8 mouse cellular contexts compared by ENCODE assay signal in the genomic region with DNA sequence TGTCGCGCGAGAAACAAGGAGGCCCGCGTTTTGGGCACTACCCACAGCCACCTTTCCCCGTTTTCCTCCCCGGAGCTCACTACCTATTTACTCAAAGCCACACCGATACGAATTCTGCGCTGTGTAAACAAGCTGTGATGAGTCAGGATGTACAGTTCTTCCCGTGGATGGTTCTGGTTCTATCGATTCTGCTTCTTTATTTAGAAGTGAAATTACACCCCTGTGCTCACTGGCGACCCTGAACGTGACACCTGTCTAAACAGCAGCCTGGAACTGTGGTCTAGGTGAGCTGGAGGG. TPM values are rescaled to one million over a fixed set of nuclear protein-coding genes. Genes with fewer than 3 reads are reported as not detected.
A peak's percentile ranks its signal among the peaks of the same experiment; 100 is the strongest.
DNase-seq lines count a peak whose midpoint lies in the region; ATAC-seq lines count a peak whose summit lies in the region.

No protein-coding gene starts in this region.

- WGBS in heart, embryonic 10.5 days: 2% methylated on average over 14 of the region's 14 CpGs
- WGBS in limb, embryonic 15.5 days: 1% methylated on average over 14 of the region's 14 CpGs

- H3K27ac ChIP-seq in heart, embryonic 10.5 days: peak overlapping the region; percentile 96
- H3K27ac ChIP-seq in limb, embryonic 15.5 days: peak overlapping the region; percentile 91

- peaks cover 15% of the 10 kb centered on the region; the same call in 1 of the 2 replicates for H3K27me3 ChIP-seq in heart, embryonic 10.5 days (ENCODE audit: insufficient read depth, poor library complexity, severe bottlenecking)
- no peaks in the 10 kb centered on the region for H3K27me3 ChIP-seq in limb, embryonic 15.5 days

- H3K36me3 ChIP-seq in heart, embryonic 10.5 days: no peaks in the 10 kb centered on the region
- no peaks in the 10 kb centered on the region for H3K36me3 ChIP-seq in limb, embryonic 15.5 days

- peak overlapping the region; percentile 89 for H3K4me3 ChIP-seq in heart, embryonic 10.5 days
- peak overlapping the region; percentile 78 for H3K4me3 ChIP-seq in limb, embryonic 15.5 days

- ATAC-seq in limb, embryonic 15.5 days (ENCODE audit: insufficient number of reproducible peaks, low FRiP score, low TSS enrichment, low read depth): no peak
- no peak for ATAC-seq in megakaryocyte-erythroid progenitor cell, adult 5-6 weeks (replicated peaks; ENCODE audit: low FRiP score, low TSS enrichment, poor library complexity, severe bottlenecking)

- no peak for DNase-seq in heart, embryonic 10.5 days (ENCODE audit: low spot score)
- no peak for DNase-seq in heart, adult 11 months
- DNase-seq in urinary bladder, postnatal 36 days (ENCODE audit: low spot score in 2 of 2): peak; percentile 48 to 49
- no peak for DNase-seq in urinary bladder, postnatal 10 days (ENCODE audit: low spot score)
- DNase-seq in spleen, postnatal 4 days (ENCODE audit: low spot score in 2 of 2): no peak
- DNase-seq in T-cell, adult 2 months (ENCODE audit: low spot score): no peak

- no peaks in the 10 kb centered on the region for H3K9me3 ChIP-seq in heart, embryonic 10.5 days
- H3K9me3 ChIP-seq in limb, embryonic 15.5 days: no peaks in the 10 kb centered on the region

- peaks cover 6% of the 10 kb centered on the region for H3K4me1 ChIP-seq in heart, embryonic 10.5 days
- H3K4me1 ChIP-seq in limb, embryonic 15.5 days: peaks cover 14% of the 10 kb centered on the region

- peak overlapping the region; percentile 92 for H3K9ac ChIP-seq in limb, embryonic 15.5 days

- H3K4me2 ChIP-seq in limb, embryonic 15.5 days: peak overlapping the region; percentile 80

RNA-seq across cellular contexts. Expression of a gene that starts 0.7 kb away (rescaled TPM):
- polyA plus RNA-seq in heart, embryonic 10.5 days (2016; fragmentation: Nextera tagmentation; extraction: Ambion mirVana): 14.3 and 14.9 TPM in 2 replicates
- polyA plus RNA-seq in limb, embryonic 15.5 days (2015; fragmentation: Nextera tagmentation; extraction: Ambion mirVana): 48.3 and 49.5 TPM in 2 replicates
- 1.9 and 3.5 TPM in 2 replicates for total RNA-seq in megakaryocyte-erythroid progenitor cell, adult 5-6 weeks (2014; fragmentation: Nextera tagmentation)
- 0.33 and 2.4 TPM in 2 replicates for total RNA-seq in megakaryocyte-erythroid progenitor cell, adult 5-6 weeks (2017)

RNA-seq across cellular contexts. Expression of a gene that starts 15.1 kb away (rescaled TPM):
- polyA plus RNA-seq in heart, embryonic 10.5 days (2016; fragmentation: Nextera tagmentation; extraction: Ambion mirVana): 6.0 and 8.9 TPM in 2 replicates
- polyA plus RNA-seq in limb, embryonic 15.5 days (2015; fragmentation: Nextera tagmentation; extraction: Ambion mirVana): 21.8 and 27.4 TPM in 2 replicates
- total RNA-seq in megakaryocyte-erythroid progenitor cell, adult 5-6 weeks (2014; fragmentation: Nextera tagmentation): 0.17 TPM in 1 of 2 replicates, not detected in the other
- not detected in 2 replicates for total RNA-seq in megakaryocyte-erythroid progenitor cell, adult 5-6 weeks (2017)

RNA-seq across cellular contexts. Expression of a gene that starts 57.6 kb away (rescaled TPM):
- polyA plus RNA-seq in heart, embryonic 10.5 days (2016; fragmentation: Nextera tagmentation; extraction: Ambion mirVana): 0.12 and 0.57 TPM in 2 replicates
- 0.52 and 0.65 TPM in 2 replicates for polyA plus RNA-seq in limb, embryonic 15.5 days (2015; fragmentation: Nextera tagmentation; extraction: Ambion mirVana)
- total RNA-seq in megakaryocyte-erythroid progenitor cell, adult 5-6 weeks (2014; fragmentation: Nextera tagmentation): not detected in 2 replicates
- not detected in 2 replicates for total RNA-seq in megakaryocyte-erythroid progenitor cell, adult 5-6 weeks (2017)

Comparison
In these comparisons a context has a peak if more than half of its experiments do, and no peak if none do; other contexts are left out.
1. DNase-seq: peak in urinary bladder, postnatal 36 days (2 of 2); none in heart, embryonic 10.5 days (single experiment), heart, adult 11 months (single experiment), urinary bladder, postnatal 10 days (single experiment), spleen, postnatal 4 days (0 of 2) and T-cell, adult 2 months (single experiment).